Mouse (Mus musculus) C2C12 (cell line): ENCODE data around the gene Nans.

ENCODE experiments used
- CTCF ChIP-seq: IDR thresholded peaks from one replicate; pipeline ENCODE4 v1.5.1; 2011; ENCODE audit not compliant: control insufficient read depth, insufficient read depth, insufficient read length
- MAX ChIP-seq: IDR thresholded peaks from one replicate; pipeline ENCODE4 v1.6.1; 2011; ENCODE audit warnings: mild to moderate bottlenecking, control low read depth

DNA sequence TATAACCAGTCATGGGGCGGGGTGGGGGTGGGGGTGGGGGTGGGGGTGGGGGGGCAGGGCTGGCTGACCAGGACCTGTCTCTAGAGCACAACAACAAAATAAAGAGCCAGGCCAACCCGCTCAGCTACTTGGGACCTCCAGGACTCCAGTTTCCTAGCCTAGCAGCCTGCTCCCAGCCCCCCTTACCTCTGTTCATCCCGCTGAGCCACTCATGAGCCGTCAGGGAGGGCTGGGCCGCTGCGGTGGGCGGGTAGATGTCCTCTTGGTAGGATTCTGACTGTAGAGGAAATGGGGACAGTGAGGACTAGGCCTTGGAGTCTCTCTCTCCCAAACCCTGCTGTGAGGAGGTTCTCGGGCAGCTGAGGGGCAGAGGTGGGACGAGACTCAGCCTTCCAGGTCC is 52.7 kb downstream of the Nans start:
- TF ChIP-seq MAX, result no peak
- no peak for TF ChIP-seq CTCF
